Mouse (Mus musculus) urinary bladder, adult 18-20 months (tissue): ENCODE measurements around the gene Zfp978.
"Not testable (repeated sequence)": the region's sequence is repeated elsewhere in the genome, so short reads cannot be mapped to it uniquely, and the experiment has no call there.

ENCODE experiments used
- DNase-seq, 2 experiments: peaks; one replicate each; pipeline ENCODE4 v3.0.0; 2022; ENCODE audit warnings: low spot score in 2 of 2, mixed read lengths in 2 of 2

The Zfp978 gene

DNA sequence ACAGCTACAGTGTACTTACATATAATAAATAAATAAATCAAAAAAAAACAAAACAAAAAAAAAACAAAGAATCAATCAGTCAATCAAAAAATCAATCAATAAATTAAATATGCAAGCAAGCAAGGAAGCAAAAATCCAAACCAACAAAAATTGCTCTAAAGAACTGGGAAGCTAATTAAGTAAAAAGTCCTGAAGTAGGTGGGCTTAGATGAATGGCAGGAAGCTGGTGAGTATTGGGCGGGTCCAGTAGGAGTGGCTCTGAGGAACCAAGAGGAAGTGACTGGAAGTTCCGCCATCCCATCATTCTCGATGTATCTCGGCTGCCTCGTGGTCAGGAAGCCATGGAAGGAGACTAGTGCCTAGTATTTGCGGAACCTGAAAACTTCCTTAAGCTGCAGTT, at the start of gene Zfp978:
TSS of gene Zfp978 (plus strand) at position 301 of the 400 bp plus-strand sequence.
- not testable (repeated sequence) for DNase-seq

DNA sequence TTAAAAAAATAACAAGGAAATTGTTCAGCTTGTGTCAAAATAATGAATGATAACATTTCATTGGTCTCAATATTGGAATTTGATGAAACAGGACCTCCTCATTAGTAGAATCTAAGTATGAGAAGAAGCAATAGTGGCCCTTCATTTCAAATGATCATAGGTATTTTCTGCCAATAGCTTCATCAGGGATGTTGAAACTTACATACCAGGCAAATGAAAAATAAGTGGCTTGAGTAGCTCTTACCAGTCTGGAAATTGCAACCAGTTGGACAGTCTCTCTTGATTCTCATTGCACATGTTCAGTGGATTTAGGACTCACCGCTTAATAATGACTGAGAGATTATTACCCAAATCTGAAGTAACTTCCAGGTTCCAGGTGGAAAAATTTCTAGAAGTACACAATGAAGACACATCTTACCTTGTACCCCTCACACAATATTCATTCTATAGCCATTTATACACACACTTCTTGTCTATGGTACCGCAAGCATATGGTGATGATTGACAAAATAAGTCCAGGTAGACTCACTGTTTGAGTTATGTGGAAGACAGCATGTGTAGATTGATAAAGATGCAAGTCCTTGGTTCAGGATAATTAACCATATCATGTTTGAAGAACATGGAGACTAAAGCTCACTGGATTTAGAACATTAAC, 25.9 kb upstream of the Zfp978 start:
- not testable (repeated sequence) for DNase-seq

DNA sequence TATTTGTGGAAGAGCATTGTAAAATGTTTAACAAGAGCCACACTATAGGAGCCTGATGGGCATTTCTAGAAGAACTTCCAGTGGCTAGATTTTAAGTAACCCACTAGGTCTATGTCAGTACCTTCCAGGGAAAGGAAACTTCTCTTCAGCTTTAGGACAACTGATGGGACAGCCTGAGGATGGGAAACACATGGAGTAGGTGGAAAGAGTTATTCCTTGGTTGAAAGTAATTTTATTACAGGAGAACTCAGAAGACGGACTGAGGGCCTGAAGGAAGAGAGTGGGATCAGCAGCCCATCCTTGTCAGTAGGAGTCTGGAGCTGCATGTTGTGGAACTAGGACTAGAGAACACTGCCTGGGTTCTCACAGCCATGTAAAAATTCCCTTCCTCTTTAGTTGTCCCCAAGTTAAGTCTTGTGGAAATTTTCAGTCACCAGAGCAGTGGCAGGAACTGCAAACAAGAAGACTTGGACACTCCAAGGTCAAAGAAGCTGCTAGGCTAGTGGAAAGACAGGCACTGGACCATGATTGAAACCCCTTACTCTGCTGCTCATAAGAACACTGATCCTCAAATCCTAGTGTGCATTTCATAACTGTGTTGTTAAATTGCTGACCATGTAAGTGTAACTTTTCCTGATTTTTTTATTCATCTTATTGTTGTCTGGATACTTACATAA, 25.3 kb upstream of the Zfp978 start:
- DNase-seq: not testable (repeated sequence)

DNA sequence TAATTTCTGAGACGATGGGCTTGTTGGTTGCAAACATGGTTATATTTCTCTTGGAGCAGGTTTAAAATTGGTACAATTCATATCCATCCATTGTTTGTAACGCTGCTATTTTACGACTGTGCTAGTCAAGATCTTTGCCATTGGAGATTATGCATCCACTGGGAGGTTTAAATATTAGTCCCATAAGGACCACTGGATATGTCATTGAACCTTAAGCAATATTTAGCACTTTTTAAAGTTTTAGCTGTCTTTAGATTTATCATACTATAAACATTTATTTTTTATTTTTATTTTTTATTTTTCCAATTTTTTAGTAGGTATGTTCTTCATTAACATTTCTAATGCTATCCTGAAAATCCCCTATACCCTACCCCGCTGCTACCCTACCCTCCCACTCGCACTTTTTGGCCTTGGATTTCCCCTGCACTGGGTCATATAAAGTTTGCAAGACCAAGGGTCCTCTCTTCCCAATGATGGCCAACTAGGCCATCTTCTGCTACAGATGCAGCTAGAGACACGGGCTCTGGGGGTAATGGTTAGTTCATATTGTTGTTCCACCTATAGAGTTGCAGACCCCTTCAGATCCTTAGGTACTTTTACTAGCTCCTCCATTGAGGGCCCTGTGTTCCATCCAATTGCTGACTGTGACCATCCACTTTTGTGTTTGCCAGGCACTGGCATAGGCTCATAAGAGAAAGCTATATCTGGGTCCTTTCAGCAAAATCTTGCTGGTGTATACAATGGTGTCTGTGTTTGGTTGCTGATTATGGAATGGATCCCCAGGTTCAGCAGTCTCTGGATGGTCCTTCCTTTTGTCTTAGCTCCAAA, 24.5 kb upstream of the Zfp978 start:
- not testable (repeated sequence) for DNase-seq

DNA sequence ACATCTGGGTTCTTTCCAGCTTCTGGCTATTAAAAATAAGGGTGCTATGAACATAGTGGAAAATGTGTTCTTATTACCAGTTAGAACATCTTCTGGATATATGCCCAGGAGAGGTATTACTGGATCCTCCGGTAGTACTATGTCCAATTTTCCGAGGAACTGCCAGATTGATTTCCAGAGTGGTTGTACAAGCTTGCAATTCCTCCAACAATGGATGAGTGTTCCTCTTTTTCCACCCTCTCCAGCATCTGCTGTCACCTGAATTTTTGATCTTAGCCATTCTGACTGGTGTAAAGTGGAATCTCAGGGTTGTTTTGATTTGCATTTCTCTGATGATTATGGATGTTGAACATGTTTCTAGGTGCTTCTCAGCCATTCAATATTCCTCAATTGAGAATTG, 23.6 kb upstream of the Zfp978 start:
- DNase-seq: not testable (repeated sequence)

DNA sequence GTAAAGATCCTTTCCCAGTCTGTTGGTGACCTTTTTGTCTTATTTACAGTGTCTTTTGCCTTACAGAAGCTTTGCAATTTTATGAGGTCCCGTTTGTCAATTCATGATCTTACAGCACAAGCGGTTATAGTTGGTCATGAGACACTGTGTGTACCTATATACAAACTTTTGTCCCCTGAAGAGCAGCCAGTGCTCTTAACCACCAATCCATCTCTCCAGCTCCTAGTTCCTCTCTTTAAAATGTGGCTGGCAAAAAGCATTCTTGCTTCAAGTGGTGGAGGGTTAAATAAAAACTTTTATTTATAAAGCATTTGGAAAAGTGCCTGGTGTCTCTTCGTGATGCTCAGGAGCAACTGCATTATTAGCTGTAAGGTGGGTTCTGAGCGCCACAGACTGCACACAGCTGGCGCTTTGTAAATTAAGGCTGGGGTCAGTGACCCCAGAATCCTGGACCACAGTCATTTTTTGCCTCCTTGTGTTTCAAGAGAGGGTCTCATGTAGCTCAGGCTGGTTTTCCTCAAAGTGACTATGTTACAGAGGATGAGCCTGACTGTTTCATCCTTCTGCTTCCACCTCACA, 23.0 kb upstream of the Zfp978 start:
- no peak for DNase-seq

DNA sequence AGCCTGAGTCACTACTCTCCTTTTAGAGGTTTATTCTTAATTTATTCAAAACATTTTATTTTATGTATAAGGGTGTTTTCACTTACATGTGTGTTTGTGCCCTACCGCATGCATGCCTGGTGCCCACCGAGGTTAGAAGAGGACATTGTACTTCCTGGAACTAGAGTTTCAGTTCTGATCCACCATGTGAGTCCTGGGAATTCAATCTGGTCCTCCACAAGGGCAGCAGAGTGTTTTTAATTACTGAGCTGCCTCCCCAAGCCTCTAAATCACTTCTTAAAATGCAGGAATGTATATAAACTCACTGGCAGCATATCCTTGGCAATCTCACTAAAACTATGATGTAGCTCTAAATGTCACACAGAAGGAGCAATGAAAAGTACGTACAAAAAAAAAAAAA, 22.4 kb upstream of the Zfp978 start:
- not testable (repeated sequence) for DNase-seq

DNA sequence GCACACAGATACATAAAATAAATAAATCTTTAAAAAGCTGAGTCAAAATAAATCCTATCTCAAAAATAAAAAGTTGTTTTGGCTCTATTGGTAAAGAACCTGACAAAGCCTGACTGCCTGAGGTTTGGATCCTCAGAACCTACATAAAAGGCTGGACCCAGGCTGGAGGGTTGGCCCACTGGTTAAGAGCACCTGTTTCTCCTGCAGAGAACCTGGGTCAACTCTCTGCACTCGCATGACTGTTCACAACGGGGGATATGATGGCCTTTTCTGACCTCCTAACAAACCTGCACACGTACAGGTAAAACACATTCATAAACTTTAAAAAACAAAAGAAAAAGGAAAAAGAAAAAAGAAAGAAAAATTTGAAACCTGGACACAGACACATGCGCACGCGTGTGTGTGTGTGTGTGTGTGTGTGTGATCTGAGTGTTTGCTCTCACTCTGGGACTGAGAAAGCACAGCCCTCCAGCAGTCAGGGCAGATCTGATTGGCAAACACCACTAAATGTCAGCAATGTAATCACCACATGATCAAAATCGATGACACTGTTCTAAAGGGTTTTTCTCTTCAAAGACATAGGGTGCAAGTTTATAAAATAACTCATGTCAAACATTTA, 21.4 kb upstream of the Zfp978 start:
- DNase-seq: not testable (repeated sequence)

DNA sequence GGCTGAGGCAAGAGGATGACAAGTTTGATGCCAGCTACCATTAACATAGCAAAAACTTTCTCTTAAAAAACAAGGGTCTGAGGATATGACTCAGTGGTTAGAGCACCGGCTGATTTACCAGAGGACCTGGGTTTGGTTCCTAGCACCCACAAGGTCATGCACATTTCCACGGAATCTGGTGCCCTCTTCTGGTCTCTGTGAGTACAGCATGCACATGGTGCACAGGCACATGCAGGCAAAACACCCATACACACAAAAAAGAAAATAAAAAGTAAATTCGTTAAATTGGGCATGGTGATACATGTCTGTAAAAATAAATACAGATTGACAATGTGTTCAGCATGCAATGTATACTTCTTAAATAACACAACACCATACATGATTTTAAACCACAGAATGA, 20.9 kb upstream of the Zfp978 start:
- DNase-seq: not testable (repeated sequence)

DNA sequence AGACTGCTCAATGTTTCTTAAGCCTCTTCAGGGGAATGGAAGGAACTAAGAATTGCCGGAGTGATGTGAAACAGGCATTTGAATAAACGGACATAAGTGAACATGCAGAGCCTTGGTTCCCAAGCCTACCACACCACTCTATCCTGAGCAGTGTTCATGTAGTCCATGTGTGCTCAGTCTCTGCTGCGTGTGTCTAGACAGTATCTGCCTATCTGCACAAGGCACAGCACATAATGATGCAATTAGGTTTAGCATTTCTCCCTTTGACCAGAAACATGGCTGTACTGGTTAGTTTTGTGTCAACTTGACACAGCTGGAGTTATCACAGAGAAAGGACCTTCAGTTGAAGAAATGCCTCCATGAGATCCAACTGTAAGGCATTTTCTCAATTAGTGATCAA, 20.2 kb upstream of the Zfp978 start:
- DNase-seq: not testable (repeated sequence)

DNA sequence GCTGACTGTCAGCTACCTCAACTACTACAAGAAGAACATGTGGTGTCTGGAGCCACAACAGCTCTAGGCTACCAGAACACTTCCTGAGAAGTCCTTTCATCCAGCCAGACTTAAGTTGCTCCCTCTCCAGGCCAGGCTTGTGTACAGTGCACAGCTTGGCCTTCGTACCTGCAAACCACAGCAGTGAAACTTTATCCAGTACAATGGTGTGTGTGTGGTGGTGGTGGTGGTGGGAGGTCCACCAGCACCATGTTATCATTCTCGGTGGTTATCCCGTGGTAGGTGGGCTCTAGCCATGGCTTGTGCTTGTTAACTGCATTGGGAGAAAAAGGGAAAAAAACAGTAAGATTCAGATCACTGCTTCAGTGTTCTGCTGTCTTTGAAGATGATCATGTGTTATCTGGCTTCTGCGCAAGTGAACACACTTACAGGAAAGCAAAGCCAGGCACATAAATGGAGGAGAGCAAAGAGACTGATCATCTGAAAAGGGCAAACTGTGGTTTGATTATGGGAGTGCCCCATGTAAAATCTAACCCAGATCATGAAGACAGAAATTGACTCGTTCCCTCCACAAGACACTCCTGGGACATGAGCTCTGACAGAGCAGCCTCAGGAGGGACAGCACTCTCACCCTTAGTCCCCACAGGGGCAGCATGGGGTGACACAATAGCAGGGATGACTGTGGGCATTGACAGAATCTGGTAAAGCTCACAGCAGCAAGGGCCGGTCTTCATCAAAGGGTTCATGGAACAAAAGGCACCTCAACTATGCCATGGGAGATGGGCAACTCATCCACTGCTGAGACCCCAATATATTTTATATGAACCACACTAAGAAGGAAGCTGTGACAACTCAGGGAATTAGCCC, 17.8 kb upstream of the Zfp978 start:
- not testable (repeated sequence) for DNase-seq

DNA sequence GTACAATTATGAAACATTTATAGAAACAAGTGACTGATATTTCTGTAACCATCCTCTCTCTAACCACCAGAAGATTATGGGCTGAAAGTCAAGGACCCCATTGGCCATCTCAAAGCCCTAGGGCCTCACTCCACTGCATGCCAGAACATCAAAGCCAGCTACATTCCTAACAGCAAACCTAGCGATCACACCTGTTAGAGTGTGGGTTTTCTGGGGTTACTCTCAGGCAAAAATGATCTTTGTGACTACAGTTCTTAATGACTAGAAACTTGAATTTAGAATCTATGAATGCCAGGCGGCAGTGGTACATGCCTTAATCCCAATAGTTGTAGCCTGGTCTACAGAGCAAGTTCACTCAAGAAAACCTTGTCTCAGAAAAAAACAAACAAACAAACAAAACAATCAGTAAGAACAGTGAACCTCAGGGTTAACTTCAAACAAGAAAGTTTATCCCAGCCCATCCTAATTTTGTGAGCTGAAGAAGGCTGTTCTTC, 16.0 kb upstream of the Zfp978 start:
- not testable (repeated sequence) for DNase-seq

DNA sequence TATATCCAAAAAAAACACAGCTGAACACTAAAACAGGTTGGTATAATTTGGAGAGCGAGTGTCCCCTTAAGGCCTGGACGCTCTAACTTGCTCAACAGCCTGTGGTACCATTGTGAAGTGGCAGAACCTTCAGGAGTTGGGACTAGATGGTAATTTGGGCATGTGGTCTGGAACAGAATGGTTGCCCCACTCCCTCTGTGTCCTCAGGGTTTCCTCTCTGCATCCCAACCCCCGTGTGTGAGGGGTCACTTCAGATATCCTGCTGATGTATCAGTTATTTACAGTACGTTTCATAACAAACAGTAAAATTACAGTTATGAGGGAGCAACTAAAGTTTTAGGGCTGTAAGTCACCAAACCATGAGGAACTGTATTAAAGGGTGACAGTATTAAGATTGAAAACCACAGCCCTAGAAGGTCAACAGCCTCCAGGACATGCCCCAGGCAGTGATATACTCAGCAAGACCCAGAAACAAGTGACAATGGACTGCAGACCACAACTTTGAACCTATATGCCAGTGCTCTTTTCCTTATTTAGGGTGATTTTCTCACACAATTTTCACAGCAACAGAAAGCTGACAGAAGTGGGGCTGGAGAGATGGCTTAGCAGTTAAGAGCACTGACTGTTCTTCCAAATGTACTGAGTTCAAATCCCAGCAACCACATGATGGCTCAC, 14.6 kb upstream of the Zfp978 start:
- DNase-seq: not testable (repeated sequence)

DNA sequence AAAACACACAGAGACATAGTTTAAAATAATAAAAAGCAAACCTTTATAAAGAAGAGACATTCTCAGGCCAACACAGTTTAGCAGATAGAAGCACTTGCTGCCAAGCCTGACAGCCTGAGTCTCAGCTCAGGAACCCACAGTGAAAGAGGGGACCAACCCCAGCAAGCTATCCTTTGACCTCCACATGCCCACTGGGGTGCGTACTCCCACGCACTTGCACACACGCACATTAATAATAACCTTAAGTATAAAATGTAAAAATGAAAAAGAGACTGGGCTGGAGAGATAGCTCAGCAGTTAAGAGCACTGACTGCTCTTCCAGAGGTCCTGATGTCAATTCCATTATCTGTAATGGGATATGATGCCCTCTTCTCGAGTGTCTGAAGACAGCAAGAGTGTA, 13.8 kb upstream of the Zfp978 start:
- DNase-seq: not testable (repeated sequence)

DNA sequence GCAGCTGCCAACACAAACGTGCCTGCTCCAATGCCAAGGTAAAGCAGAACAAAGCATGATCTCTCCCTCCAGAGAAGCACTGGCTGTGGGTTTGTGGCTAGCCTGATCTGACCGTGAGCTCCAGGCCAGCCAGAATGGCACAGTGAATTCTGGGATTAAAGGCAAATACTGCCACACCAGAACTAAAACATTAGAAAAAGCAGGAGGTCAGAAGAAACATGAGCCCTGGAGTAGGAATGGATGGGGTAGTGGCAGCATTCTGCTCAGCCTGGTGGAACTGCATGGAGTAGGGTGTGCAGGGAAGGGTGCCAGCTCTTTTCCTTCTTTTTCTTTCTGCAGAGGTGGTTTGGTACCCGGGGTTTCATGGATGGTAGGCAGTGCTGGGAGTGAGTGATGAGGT, 13.2 kb upstream of the Zfp978 start:
- not testable (repeated sequence) for DNase-seq

DNA sequence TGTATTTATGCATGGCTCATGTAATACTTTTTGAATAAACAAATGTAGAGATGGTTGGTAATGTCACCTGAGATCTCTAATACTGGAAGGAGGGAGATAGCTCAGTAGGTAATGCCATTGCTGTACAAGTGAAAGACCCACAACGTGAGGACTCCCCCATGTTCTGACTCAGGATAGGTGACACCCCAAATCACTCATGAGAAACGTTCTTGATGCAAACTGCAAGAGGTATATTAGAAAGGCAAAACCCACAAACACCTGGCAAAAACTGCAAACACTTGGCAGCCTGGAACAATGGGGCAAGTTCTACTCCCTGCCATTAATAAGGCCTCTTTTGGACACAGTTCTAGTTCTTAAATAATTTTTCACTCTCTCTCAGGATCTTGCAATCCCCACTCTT, 12.7 kb upstream of the Zfp978 start:
- DNase-seq: not testable (repeated sequence)

DNA sequence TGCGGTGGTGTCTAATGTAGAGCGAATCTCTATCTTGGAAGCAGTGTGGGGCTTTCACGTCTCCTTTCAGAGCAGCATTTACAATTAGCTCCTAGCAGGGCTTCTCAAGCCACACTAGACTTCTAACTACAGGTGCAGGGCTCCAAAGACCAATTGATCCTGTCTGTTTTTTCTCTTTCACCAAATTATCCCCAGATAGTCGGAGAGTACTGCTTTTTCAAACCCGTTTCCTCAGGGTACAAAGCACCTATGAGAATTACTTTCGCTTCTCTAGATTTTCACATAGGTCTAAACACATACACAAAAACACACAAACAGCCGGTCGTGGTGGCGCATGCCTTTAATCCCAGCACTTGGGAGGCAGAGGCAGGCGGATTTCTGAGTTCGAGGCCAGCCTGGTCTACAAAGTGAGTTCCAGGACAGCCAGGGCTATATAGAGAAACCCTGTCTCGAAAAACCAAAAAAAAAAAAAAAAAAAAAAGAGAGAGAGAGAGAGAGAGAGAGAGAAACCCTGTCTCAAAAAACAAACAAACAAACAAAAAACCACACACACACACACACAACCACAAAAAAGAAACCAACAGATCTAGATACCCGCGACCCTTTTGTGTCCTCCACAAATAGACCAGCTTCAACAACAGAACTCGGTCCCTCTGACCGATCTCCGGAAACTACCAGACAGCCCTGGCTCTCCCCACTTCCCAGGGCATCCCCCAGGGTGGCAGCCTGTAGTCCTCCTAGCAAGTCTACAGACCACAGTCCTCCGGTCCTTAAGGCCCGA, 12.0 kb upstream of the Zfp978 start:
- DNase-seq: not testable (repeated sequence)

DNA sequence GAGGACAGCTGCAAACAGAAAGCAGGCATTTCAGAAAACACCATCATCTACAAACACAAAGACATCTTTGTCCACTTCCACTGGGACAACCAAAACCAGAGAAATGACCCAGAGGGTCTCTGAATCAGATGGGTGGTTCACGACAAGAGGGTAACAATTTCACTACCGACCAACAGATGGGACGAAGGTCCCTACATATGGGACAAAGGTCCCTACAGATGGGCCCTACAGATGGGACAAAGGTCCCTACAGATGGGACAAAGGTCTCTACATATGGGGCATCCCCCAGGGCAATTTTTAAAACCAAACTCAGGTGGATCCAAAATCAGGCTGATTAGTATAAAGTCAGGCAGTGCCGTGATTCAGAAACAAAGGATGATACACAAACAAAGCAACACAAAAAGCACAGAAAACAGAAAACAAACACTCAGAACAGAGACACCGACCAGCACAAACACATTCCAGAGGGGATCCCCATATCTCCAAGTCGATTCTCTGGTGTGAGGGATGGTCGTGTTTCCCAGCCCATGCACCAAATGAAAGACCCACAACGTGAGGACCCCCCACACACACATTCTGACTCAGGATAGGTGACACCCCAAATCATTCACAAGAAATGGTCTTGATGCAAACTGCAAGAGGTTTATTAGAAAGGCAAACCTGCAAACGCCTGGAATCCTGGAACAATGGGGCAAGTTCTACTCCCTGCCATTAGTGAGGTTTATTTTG, 11.3 kb upstream of the Zfp978 start:
- DNase-seq: not testable (repeated sequence)
